Mouse (Mus musculus): ENCODE data around the gene Mgmt. TPM values are rescaled to one million over a fixed set of nuclear protein-coding genes. Genes with fewer than 3 reads are reported as not detected.

The Mgmt gene
- 5.7 and 6.3 TPM in 2 replicates for polyA plus RNA-seq (2015; fragmentation: Nextera tagmentation; extraction: Ambion mirVana)

- H3K36me3 ChIP-seq, result no peaks in the 10 kb centered on the region
- H3K27ac ChIP-seq, result peak within 1 kb of the TSS; percentile 52
- H3K4me2 ChIP-seq (replicated peaks), result peak within 1 kb of the TSS; percentile 67
- H3K9me3 ChIP-seq, result no peaks in the 10 kb centered on the region
- peak within 1 kb of the TSS; percentile 41 for H3K4me3 ChIP-seq
- H3K27me3 ChIP-seq, result no peaks in the 10 kb centered on the region
- ATAC-seq (ENCODE audit: low FRiP score, low read depth), result peak; percentile 99
- peaks cover 30% of the 10 kb centered on the region for H3K4me1 ChIP-seq
- WGBS, result 11% methylated on average over 33 of the region's 33 CpGs
- peak within 1 kb of the TSS; percentile 63 for H3K9ac ChIP-seq
Measured at GRCm38 (mm10) chr7:136894106-136894986, at the start of gene Mgmt. TSS of gene Mgmt (plus strand) at chr7:136894614.

- Histone ChIP-seq H3K9me3 (no peaks in the 10 kb centered on the region), H3K36me3 (no peaks in the 10 kb centered on the region), H3K27me3 (peaks cover 11% of the 10 kb centered on the region; the same call in 1 of the 2 replicates), H3K27ac (no peak overlapping the region), H3K4me3 (no peak overlapping the region), H3K4me1 (peaks cover 26% of the 10 kb centered on the region), H3K9ac (no peak overlapping the region), H3K4me2 (replicated peaks) (no peak overlapping the region)
- no peak for ATAC-seq (ENCODE audit: low FRiP score, low read depth)
- WGBS, result 33% methylated on average over 5 of the region's 5 CpGs
Measured at GRCm38 (mm10) chr7:136844835-136845234, 49.6 kb upstream of the Mgmt start.

DNA sequence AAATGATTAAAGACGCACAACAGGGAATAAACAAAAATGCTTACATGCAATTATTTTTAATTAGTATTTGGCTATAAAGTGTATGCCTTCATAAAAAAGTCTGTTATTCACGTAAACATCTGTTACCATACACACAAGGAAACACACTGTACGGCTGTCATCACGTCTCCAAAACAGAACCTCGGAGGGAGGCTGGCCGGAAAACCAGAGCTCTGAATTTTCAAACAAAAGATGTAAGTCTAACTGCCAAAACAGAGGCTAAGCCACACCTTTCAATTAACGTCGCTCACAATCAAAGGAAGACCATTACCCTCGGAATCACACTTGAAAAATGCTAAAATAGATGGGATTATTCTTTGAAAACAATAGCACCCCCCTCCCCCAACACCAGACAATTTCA is 49.1 kb upstream of the Mgmt start:
- Histone ChIP-seq H3K4me2 (replicated peaks) (no peak overlapping the region), H3K4me1 (peaks cover 25% of the 10 kb centered on the region)
- 18% methylated on average over 9 of the region's 9 CpGs for WGBS

DNA sequence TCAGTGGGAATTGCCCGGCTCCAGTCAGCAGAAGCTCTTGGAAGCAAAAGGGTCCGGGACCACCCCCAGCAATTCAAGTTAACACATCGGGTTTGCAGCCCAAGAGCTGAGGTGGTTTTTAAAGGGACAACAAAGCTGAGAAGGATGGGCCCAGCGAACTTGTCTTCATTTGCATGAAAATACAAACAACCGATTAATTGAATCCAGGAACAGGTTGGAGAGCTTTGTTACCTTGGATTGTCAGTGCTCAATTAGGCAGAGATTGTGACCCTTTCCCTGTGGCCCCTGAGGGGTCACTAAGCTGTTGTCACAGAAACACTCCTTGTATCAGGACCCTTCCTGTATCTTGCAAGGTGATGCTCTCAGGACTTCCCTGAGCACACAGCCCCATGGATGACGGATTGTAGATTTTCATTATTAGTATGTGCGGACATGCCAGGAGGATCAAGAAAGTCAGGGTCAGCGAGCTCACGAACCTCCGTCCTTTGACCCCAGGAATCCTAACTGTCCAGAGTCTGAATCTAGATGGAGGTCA is 48.3 kb upstream of the Mgmt start:
- Histone ChIP-seq H3K4me3 (no peak overlapping the region), H3K36me3 (no peaks in the 10 kb centered on the region), H3K4me1 (peaks cover 19% of the 10 kb centered on the region), H3K4me2 (replicated peaks) (no peak overlapping the region), H3K9me3 (no peaks in the 10 kb centered on the region), H3K9ac (no peak overlapping the region), H3K27ac (no peak overlapping the region), H3K27me3 (peaks cover 11% of the 10 kb centered on the region; the same call in 1 of the 2 replicates)
- ATAC-seq (ENCODE audit: low FRiP score, low read depth), result no peak
- 49% methylated on average over 10 of the region's 10 CpGs for WGBS

More for the DNA sequence above, 49.1 kb upstream of the Mgmt start:
- Histone ChIP-seq H3K4me3 (no peak overlapping the region), H3K36me3 (no peaks in the 10 kb centered on the region), H3K9me3 (no peaks in the 10 kb centered on the region), H3K9ac (no peak overlapping the region), H3K27ac (no peak overlapping the region), H3K27me3 (peaks cover 11% of the 10 kb centered on the region; the same call in 1 of the 2 replicates)
- no peak for ATAC-seq (ENCODE audit: low FRiP score, low read depth)

DNA sequence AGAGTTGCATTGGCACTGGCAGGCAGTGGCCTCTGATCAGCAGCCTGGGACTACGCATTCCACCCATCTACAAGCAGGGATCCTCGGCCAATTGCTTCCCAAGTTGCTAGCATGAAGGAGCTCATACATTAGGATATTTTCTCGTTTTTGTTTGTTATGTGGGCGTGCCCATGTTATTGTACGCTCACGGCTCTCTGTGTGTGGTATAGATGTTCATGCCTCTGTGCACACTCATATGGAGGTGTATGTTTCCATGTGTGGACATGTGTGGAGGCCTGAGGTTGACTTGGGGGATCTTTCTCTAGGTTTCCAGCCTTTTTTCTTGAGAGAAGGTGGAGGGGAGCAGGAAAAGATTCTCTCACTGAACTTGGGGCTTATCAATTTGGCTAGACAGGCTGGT is 46.8 kb upstream of the Mgmt start:
- Histone ChIP-seq H3K9ac (no peak overlapping the region), H3K36me3 (no peaks in the 10 kb centered on the region), H3K27ac (no peak overlapping the region), H3K9me3 (no peaks in the 10 kb centered on the region), H3K4me3 (no peak overlapping the region), H3K27me3 (peaks cover 11% of the 10 kb centered on the region; the same call in 1 of the 2 replicates), H3K4me2 (replicated peaks) (no peak overlapping the region), H3K4me1 (peaks cover 19% of the 10 kb centered on the region)
- no peak for ATAC-seq (ENCODE audit: low FRiP score, low read depth)
- 88% methylated on average over 6 of the region's 6 CpGs for WGBS

GRCm38 (mm10) chr7:136848761-136849160 is 45.7 kb upstream of the Mgmt start:
- Histone ChIP-seq H3K4me2 (replicated peaks) (no peak overlapping the region), H3K4me1 (peaks cover 15% of the 10 kb centered on the region), H3K4me3 (no peak overlapping the region), H3K27ac (no peak overlapping the region), H3K9me3 (no peaks in the 10 kb centered on the region), H3K27me3 (peaks cover 11% of the 10 kb centered on the region; the same call in 1 of the 2 replicates), H3K9ac (no peak overlapping the region), H3K36me3 (no peaks in the 10 kb centered on the region)
- ATAC-seq (ENCODE audit: low FRiP score, low read depth), result no peak
- WGBS, result 70% methylated on average over 8 of the region's 8 CpGs

DNA sequence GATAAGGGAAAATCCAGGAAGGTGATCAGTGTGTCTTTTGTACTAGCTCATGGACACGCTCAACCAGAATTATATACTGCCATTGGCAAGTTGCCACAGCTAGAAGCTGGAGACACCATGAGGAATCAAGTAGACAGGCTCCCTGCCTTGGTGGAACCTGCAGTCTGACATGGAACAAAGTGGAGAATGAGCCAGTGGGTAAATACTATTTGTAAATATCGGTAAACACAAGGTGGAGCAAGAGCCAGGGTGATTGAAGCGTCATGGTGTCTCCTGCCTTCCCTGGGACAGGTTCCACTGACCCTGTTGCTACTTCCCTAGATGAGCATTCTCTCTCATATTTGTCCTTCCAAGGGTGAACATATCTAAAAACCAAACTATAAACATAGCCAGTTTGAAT is 44.6 kb upstream of the Mgmt start:
- no peaks in the 10 kb centered on the region for H3K9me3 ChIP-seq
- H3K9ac ChIP-seq, result no peak overlapping the region
- WGBS, result 82% methylated on average over 3 of the region's 3 CpGs
- peaks cover 8% of the 10 kb centered on the region; the same call in 1 of the 2 replicates for H3K4me1 ChIP-seq
- H3K36me3 ChIP-seq, result no peaks in the 10 kb centered on the region
- no peak for ATAC-seq (ENCODE audit: low FRiP score, low read depth)
- peaks cover 9% of the 10 kb centered on the region; the same call in 1 of the 2 replicates for H3K27me3 ChIP-seq
- H3K4me3 ChIP-seq, result no peak overlapping the region
- H3K4me2 ChIP-seq (replicated peaks), result no peak overlapping the region
- H3K27ac ChIP-seq, result no peak overlapping the region

DNA sequence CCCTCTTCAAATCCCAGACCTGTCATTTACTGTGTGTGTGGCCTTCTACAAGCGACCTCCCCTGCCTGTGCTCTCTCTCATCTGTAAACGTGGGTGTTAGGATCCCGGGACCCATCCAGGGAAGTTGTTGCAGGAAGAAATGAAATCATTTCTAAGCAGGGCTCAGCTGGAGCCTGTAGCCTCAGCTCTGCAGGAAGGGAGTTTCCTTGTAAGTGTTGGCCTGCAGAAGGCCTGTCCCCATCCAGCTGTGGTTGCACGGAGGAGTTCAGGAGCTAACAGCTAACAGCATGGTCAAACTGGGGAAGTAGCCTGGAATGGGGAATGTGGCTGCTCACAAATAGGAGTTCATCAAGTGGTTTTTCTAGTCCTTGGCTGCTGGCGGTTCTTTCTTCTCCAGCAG is 44.1 kb upstream of the Mgmt start:
- no peaks in the 10 kb centered on the region for H3K9me3 ChIP-seq
- no peaks in the 10 kb centered on the region for H3K36me3 ChIP-seq
- peaks cover 6% of the 10 kb centered on the region; the same call in 1 of the 2 replicates for H3K27me3 ChIP-seq
- H3K4me1 ChIP-seq, result peaks cover 6% of the 10 kb centered on the region; the same call in 1 of the 2 replicates
- no peak overlapping the region for H3K4me3 ChIP-seq
- 41% methylated on average over 5 of the region's 5 CpGs for WGBS
- H3K27ac ChIP-seq, result peak overlapping the region; percentile 16; the same call in 1 of the 2 replicates
- H3K4me2 ChIP-seq (replicated peaks), result no peak overlapping the region
- no peak overlapping the region for H3K9ac ChIP-seq
- no peak for ATAC-seq (ENCODE audit: low FRiP score, low read depth)

GRCm38 (mm10) chr7:136851946-136852345 is 42.5 kb upstream of the Mgmt start:
- H3K27ac ChIP-seq, result no peak overlapping the region
- H3K9ac ChIP-seq, result no peak overlapping the region
- WGBS, result 78% methylated on average over 8 of the region's 8 CpGs
- H3K4me3 ChIP-seq, result no peak overlapping the region
- no peak for ATAC-seq (ENCODE audit: low FRiP score, low read depth)
- H3K4me2 ChIP-seq (replicated peaks), result no peak overlapping the region
- no peaks in the 10 kb centered on the region for H3K36me3 ChIP-seq
- H3K27me3 ChIP-seq, result peaks cover 6% of the 10 kb centered on the region; the same call in 1 of the 2 replicates
- no peaks in the 10 kb centered on the region for H3K9me3 ChIP-seq
- H3K4me1 ChIP-seq, result no peaks in the 10 kb centered on the region

DNA sequence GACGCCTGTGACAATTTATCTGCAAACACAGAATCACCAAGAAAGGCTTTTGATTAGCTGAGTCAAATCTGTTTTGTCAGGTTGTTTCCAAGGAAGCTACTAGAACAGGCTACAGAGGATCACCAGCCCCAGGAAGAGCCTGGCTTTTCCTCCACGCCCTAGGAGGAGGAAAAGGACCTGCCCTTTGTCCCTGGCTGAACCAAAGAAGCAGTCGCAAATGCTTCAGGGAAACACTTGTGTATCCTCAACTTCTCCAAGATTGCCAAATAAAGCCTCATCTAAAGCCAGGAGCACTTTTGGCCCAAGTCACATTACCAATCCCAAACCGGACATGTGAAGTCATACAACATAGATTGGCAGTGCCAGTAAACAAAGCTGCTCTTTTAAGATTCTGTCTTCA is 41.7 kb upstream of the Mgmt start:
- 62% methylated on average over 4 of the region's 4 CpGs for WGBS
- Histone ChIP-seq H3K4me3 (no peak overlapping the region), H3K36me3 (no peaks in the 10 kb centered on the region)

DNA sequence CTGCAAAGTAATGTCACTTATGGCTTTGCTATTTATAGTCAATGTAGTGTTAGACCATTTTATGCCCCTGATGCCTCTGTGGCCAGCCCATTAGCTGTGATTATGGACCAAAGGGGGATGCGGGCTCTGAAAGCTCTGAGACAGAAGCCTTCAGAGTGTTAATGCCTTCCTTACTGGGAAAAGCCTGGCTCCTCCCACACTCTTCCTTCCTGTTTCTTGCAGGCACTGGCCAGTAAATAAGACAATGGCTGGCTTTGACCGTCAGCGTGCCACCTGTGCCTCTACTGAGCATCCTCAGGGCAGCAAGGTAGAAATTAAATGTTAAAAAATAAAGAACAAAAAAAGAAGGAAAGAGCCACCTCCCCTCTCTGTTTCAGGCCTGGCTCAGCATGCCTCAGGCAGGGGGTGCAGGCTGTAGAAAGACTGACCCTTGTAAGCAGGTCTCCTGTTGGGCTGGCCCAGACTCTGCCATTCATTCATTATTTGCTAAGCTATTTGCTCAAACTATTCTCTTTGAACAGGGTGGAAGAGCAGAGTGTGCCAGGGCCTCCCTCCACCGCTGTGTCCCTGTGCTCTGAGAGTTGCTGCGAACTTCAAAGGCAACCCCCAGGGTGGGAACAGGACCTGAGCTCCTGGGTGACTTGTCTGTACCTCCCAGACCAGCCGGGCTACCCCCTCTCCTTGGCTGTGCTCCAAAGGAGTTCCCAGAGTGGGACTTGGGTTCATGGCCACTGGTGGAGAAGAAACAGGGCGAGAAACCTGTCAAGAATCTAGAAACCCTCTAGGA is 29.5 kb upstream of the Mgmt start:
- Histone ChIP-seq H3K9ac (no peak overlapping the region), H3K4me1 (peaks cover 9% of the 10 kb centered on the region; the same call in 1 of the 2 replicates), H3K4me2 (replicated peaks) (no peak overlapping the region), H3K9me3 (no peaks in the 10 kb centered on the region), H3K27me3 (peaks cover 8% of the 10 kb centered on the region), H3K27ac (no peak overlapping the region), H3K36me3 (no peaks in the 10 kb centered on the region), H3K4me3 (no peak overlapping the region)
- WGBS, result 25% methylated on average over 7 of the region's 7 CpGs
- no peak for ATAC-seq (ENCODE audit: low FRiP score, low read depth)

More for the DNA sequence above, 41.7 kb upstream of the Mgmt start:
- H3K9me3 ChIP-seq, result no peaks in the 10 kb centered on the region
- no peak overlapping the region for H3K9ac ChIP-seq
- H3K4me2 ChIP-seq (replicated peaks), result no peak overlapping the region
- no peaks in the 10 kb centered on the region for H3K27me3 ChIP-seq
- H3K27ac ChIP-seq, result no peak overlapping the region
- ATAC-seq (ENCODE audit: low FRiP score, low read depth), result no peak
- no peaks in the 10 kb centered on the region for H3K4me1 ChIP-seq

DNA sequence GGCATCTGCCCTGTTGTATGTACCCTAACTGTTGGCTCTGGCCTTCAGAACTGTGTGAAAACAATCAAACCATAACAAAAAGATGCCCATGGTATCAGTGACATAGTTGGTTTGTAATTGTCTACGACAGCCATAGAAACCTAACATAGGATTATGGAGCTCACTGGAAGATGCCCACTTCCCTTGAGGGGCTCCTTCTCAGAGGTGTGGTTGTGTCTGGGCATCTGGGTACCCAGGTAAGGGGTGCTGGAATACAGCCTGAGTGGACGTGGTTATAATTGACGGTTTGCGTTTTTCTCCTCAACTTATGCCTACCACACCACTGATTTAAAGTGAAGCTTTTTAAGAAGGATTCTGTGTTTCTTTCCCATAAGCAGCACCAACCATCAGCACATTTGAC is 28.5 kb upstream of the Mgmt start:
- Histone ChIP-seq H3K27me3 (peaks cover 12% of the 10 kb centered on the region), H3K27ac (no peak overlapping the region), H3K36me3 (no peaks in the 10 kb centered on the region), H3K4me2 (replicated peaks) (no peak overlapping the region), H3K4me3 (no peak overlapping the region), H3K9ac (no peak overlapping the region), H3K9me3 (no peaks in the 10 kb centered on the region), H3K4me1 (peaks cover 9% of the 10 kb centered on the region; the same call in 1 of the 2 replicates)
- 91% methylated on average over 4 of the region's 4 CpGs for WGBS
- ATAC-seq (ENCODE audit: low FRiP score, low read depth), result no peak
